Mouse (Mus musculus): ENCODE data around the gene Chd6. TPM values are rescaled to one million over a fixed set of nuclear protein-coding genes. Genes with fewer than 3 reads are reported as not detected.
A peak's percentile ranks its signal among the peaks of the same experiment; 100 is the strongest.

Gene Chd6
- polyA plus RNA-seq, 1 experiment from 2014 or later = 31.2 TPM

GRCm38 (mm10) chr2:161064836-161065235 is 44.0 kb downstream of the Chd6 start:
- H3K9ac ChIP-seq = no peak overlapping the region
- no peak overlapping the region for H3K4me2 ChIP-seq
- 48% methylated on average over 1 of the region's 1 CpGs for WGBS
- no peaks in the 10 kb centered on the region for H3K9me3 ChIP-seq (replicated peaks)
- peaks cover 15% of the 10 kb centered on the region for H3K36me3 ChIP-seq
- H3K4me1 ChIP-seq = 0 out of 2 replicates have a peak, but pooled peaks cover 3% of the 10 kb centered on the region
- H3K27me3 ChIP-seq = no peaks in the 10 kb centered on the region
- ATAC-seq (replicated peaks; ENCODE audit: low FRiP score) = no peak
- no peak overlapping the region for H3K4me3 ChIP-seq (replicated peaks)
- H3K27ac ChIP-seq = no peak overlapping the region

- H3K27me3 ChIP-seq = no peaks in the 10 kb centered on the region
- no peak overlapping the region for H3K27ac ChIP-seq
- no peak overlapping the region for H3K9ac ChIP-seq
- no peak overlapping the region for H3K4me3 ChIP-seq (replicated peaks)
- WGBS = 84% methylated on average over 4 of the region's 4 CpGs
- no peak for ATAC-seq (replicated peaks; ENCODE audit: low FRiP score)
- 0 out of 2 replicates have a peak, but pooled peaks cover 5% of the 10 kb centered on the region for H3K36me3 ChIP-seq
- no peak overlapping the region for H3K4me2 ChIP-seq
- no peaks in the 10 kb centered on the region for H3K9me3 ChIP-seq (replicated peaks)
- peaks cover 3% of the 10 kb centered on the region; the same call in 1 of the 2 replicates for H3K4me1 ChIP-seq
Measured at GRCm38 (mm10) chr2:161058841-161059240, 50.0 kb downstream of the Chd6 start.

GRCm38 (mm10) chr2:161053765-161054164 is 55.1 kb downstream of the Chd6 start:
- peaks cover 6% of the 10 kb centered on the region; the same call in 1 of the 2 replicates for H3K4me1 ChIP-seq
- ATAC-seq (replicated peaks; ENCODE audit: low FRiP score) = no peak
- H3K9ac ChIP-seq = no peak overlapping the region
- no peak overlapping the region for H3K4me2 ChIP-seq
- peaks cover 29% of the 10 kb centered on the region for H3K36me3 ChIP-seq
- H3K9me3 ChIP-seq (replicated peaks) = no peaks in the 10 kb centered on the region
- no peak overlapping the region for H3K4me3 ChIP-seq (replicated peaks)
- 67% methylated on average over 2 of the region's 2 CpGs for WGBS
- no peak overlapping the region for H3K27ac ChIP-seq
- no peaks in the 10 kb centered on the region for H3K27me3 ChIP-seq

GRCm38 (mm10) chr2:161052175-161052574 is 56.7 kb downstream of the Chd6 start:
- H3K9me3 ChIP-seq (replicated peaks) = no peaks in the 10 kb centered on the region
- H3K4me3 ChIP-seq (replicated peaks) = no peak overlapping the region
- no peaks in the 10 kb centered on the region for H3K27me3 ChIP-seq
- ATAC-seq (replicated peaks; ENCODE audit: low FRiP score) = no peak
- no peak overlapping the region for H3K9ac ChIP-seq
- peaks cover 40% of the 10 kb centered on the region for H3K36me3 ChIP-seq
- no peak overlapping the region for H3K27ac ChIP-seq
- H3K4me2 ChIP-seq = no peak overlapping the region
- H3K4me1 ChIP-seq = peaks cover 6% of the 10 kb centered on the region; the same call in 1 of the 2 replicates
- 95% methylated on average over 5 of the region's 5 CpGs for WGBS

GRCm38 (mm10) chr2:161049426-161049825 is 59.4 kb downstream of the Chd6 start:
- Histone ChIP-seq H3K9ac (no peak overlapping the region), H3K36me3 (peaks cover 56% of the 10 kb centered on the region), H3K4me1 (0 out of 2 replicates have a peak, but pooled peaks cover 3% of the 10 kb centered on the region), H3K27ac (no peak overlapping the region), H3K27me3 (no peaks in the 10 kb centered on the region), H3K4me3 (replicated peaks) (no peak overlapping the region), H3K4me2 (no peak overlapping the region), H3K9me3 (replicated peaks) (no peaks in the 10 kb centered on the region)
- ATAC-seq (replicated peaks; ENCODE audit: low FRiP score) = no peak
- 39% methylated on average over 6 of the region's 6 CpGs for WGBS

GRCm38 (mm10) chr2:161044492-161045201 is 64.2 kb downstream of the Chd6 start:
- no peak for ATAC-seq (replicated peaks; ENCODE audit: low FRiP score)
- peaks cover 62% of the 10 kb centered on the region for H3K36me3 ChIP-seq
- WGBS = 86% methylated on average over 8 of the region's 8 CpGs
- no peak overlapping the region for H3K9ac ChIP-seq
- no peak overlapping the region for H3K4me3 ChIP-seq (replicated peaks)
- no peak overlapping the region for H3K4me2 ChIP-seq
- H3K27me3 ChIP-seq = no peaks in the 10 kb centered on the region
- no peak overlapping the region for H3K27ac ChIP-seq
- 0 out of 2 replicates have a peak, but pooled peaks cover 3% of the 10 kb centered on the region for H3K4me1 ChIP-seq
- H3K9me3 ChIP-seq (replicated peaks) = no peaks in the 10 kb centered on the region

- Histone ChIP-seq H3K27ac (no peak overlapping the region), H3K4me1 (no peaks in the 10 kb centered on the region), H3K9ac (no peak overlapping the region), H3K27me3 (no peaks in the 10 kb centered on the region), H3K9me3 (replicated peaks) (no peaks in the 10 kb centered on the region), H3K36me3 (peaks cover 71% of the 10 kb centered on the region), H3K4me3 (replicated peaks) (no peak overlapping the region), H3K4me2 (no peak overlapping the region)
- no peak for ATAC-seq (replicated peaks; ENCODE audit: low FRiP score)
- WGBS = 77% methylated on average over 3 of the region's 3 CpGs
Measured at GRCm38 (mm10) chr2:161042874-161043273, 66.0 kb downstream of the Chd6 start.

- no peak overlapping the region for H3K4me2 ChIP-seq
- H3K9me3 ChIP-seq (replicated peaks) = no peaks in the 10 kb centered on the region
- no peak overlapping the region for H3K27ac ChIP-seq
- no peaks in the 10 kb centered on the region for H3K27me3 ChIP-seq
- WGBS = 81% methylated on average over 4 of the region's 4 CpGs
- H3K4me1 ChIP-seq = no peaks in the 10 kb centered on the region
- no peak for ATAC-seq (replicated peaks; ENCODE audit: low FRiP score)
- no peak overlapping the region for H3K4me3 ChIP-seq (replicated peaks)
- peaks cover 76% of the 10 kb centered on the region for H3K36me3 ChIP-seq
- H3K9ac ChIP-seq = no peak overlapping the region
Measured at GRCm38 (mm10) chr2:161040743-161041142, 68.1 kb downstream of the Chd6 start.

GRCm38 (mm10) chr2:161037766-161038165 is 71.1 kb downstream of the Chd6 start:
- Histone ChIP-seq H3K27me3 (no peaks in the 10 kb centered on the region), H3K4me1 (no peaks in the 10 kb centered on the region), H3K9ac (no peak overlapping the region), H3K9me3 (replicated peaks) (no peaks in the 10 kb centered on the region), H3K4me2 (no peak overlapping the region), H3K27ac (no peak overlapping the region), H3K36me3 (peaks cover 75% of the 10 kb centered on the region), H3K4me3 (replicated peaks) (no peak overlapping the region)
- ATAC-seq (replicated peaks; ENCODE audit: low FRiP score) = no peak
- WGBS = 90% methylated on average over 3 of the region's 3 CpGs

- Histone ChIP-seq H3K4me2 (no peak overlapping the region), H3K9ac (no peak overlapping the region), H3K27ac (no peak overlapping the region), H3K36me3 (peaks cover 67% of the 10 kb centered on the region), H3K4me3 (replicated peaks) (no peak overlapping the region), H3K9me3 (replicated peaks) (no peaks in the 10 kb centered on the region), H3K4me1 (no peaks in the 10 kb centered on the region), H3K27me3 (no peaks in the 10 kb centered on the region)
- no peak for ATAC-seq (replicated peaks; ENCODE audit: low FRiP score)
Measured at GRCm38 (mm10) chr2:161033141-161033540, 75.7 kb downstream of the Chd6 start.

- no peak overlapping the region for H3K27ac ChIP-seq
- H3K36me3 ChIP-seq = peaks cover 66% of the 10 kb centered on the region
- H3K4me1 ChIP-seq = no peaks in the 10 kb centered on the region
- no peak overlapping the region for H3K4me3 ChIP-seq (replicated peaks)
- ATAC-seq (replicated peaks; ENCODE audit: low FRiP score) = no peak
- no peaks in the 10 kb centered on the region for H3K9me3 ChIP-seq (replicated peaks)
- H3K4me2 ChIP-seq = no peak overlapping the region
- 80% methylated on average over 7 of the region's 7 CpGs for WGBS
- H3K9ac ChIP-seq = no peak overlapping the region
- H3K27me3 ChIP-seq = no peaks in the 10 kb centered on the region
Measured at GRCm38 (mm10) chr2:161032394-161032793, 76.5 kb downstream of the Chd6 start.

- Histone ChIP-seq H3K9me3 (replicated peaks) (no peaks in the 10 kb centered on the region), H3K4me2 (no peak overlapping the region), H3K27ac (no peak overlapping the region), H3K4me1 (no peaks in the 10 kb centered on the region), H3K27me3 (no peaks in the 10 kb centered on the region), H3K9ac (no peak overlapping the region), H3K4me3 (replicated peaks) (no peak overlapping the region), H3K36me3 (peaks cover 83% of the 10 kb centered on the region)
- no peak for ATAC-seq (replicated peaks; ENCODE audit: low FRiP score)
- WGBS = 79% methylated on average over 1 of the region's 1 CpGs
Measured at GRCm38 (mm10) chr2:161024606-161025005, 84.3 kb downstream of the Chd6 start.

GRCm38 (mm10) chr2:161017913-161018312 is 91.0 kb downstream of the Chd6 start:
- Histone ChIP-seq H3K9me3 (replicated peaks) (no peaks in the 10 kb centered on the region), H3K36me3 (peaks cover 91% of the 10 kb centered on the region), H3K27me3 (no peaks in the 10 kb centered on the region), H3K27ac (no peak overlapping the region), H3K4me2 (no peak overlapping the region), H3K9ac (no peak overlapping the region), H3K4me3 (replicated peaks) (no peak overlapping the region), H3K4me1 (no peaks in the 10 kb centered on the region)
- WGBS = 46% methylated on average over 4 of the region's 4 CpGs
- ATAC-seq (replicated peaks; ENCODE audit: low FRiP score) = peak; percentile 52; the same call in 1 of the 2 replicates
